Mouse (Mus musculus) liver, embryonic 11.5 days (tissue): Measurements from ENCODE around the gene Dctn3. TPM values are rescaled to one million over a fixed set of nuclear protein-coding genes. Genes with fewer than 3 reads are reported as not detected.
"Not testable (repeated sequence)": the region's sequence is repeated elsewhere in the genome, so short reads cannot be mapped to it uniquely, and the experiment has no call there.

Experiments
- ATAC-seq: fragments of 200-750 bp; cut with Nextera tagmentation; replicated peaks from 2 replicates; pipeline ENCODE4 v1.8.0; 2017; ENCODE audit warnings: moderate number of reproducible peaks, mild to moderate bottlenecking, moderate TSS enrichment, moderate library complexity; ENCODE audit not compliant: low FRiP score
- DNase-seq: peaks from one replicate; pipeline ENCODE4 v3.0.0-alpha.2; 2017; ENCODE audit warnings: low spot score
- H3K27ac ChIP-seq: fragments of 300-500 bp; sonication (generic); 2 replicates; pipeline ENCODE4 v1.5.1; 2014; ENCODE audit warnings: mild to moderate bottlenecking, low read depth, low read length, control low read depth
- H3K27me3 ChIP-seq: fragments of 300-500 bp; sonication (generic); replicated peaks from 2 replicates; pipeline ENCODE4 v1.6.1; 2014; ENCODE audit warnings: low read length, mixed read lengths; ENCODE audit not compliant: control insufficient read depth, insufficient read depth
- H3K36me3 ChIP-seq: fragments of 300-500 bp; sonication (generic); 2 replicates; pipeline ENCODE4 v1.6.1; 2014; ENCODE audit warnings: mild to moderate bottlenecking, low read length, moderate library complexity, mixed read lengths; ENCODE audit not compliant: control insufficient read depth, insufficient read depth
- H3K4me1 ChIP-seq: fragments of 300-500 bp; sonication (generic); replicated peaks from 2 replicates; pipeline ENCODE4 v1.6.1; 2014; ENCODE audit warnings: low read length, mixed read lengths; ENCODE audit not compliant: control insufficient read depth, insufficient read depth
- H3K4me2 ChIP-seq: fragments of 300-500 bp; sonication (generic); 2 replicates; pipeline ENCODE4 v1.6.1; 2014; ENCODE audit warnings: mild to moderate bottlenecking, control low read depth, moderate library complexity
- H3K4me3 ChIP-seq: fragments of 300-500 bp; sonication (generic); 2 replicates; pipeline ENCODE4 v1.5.1; 2014; ENCODE audit warnings: low read depth, low read length, control low read depth
- H3K9ac ChIP-seq: fragments of 300-500 bp; sonication (generic); 2 replicates; pipeline ENCODE4 v1.6.1; 2014; ENCODE audit warnings: low read depth, low read length, control low read depth
- H3K9me3 ChIP-seq: fragments of 300-500 bp; sonication (generic); 2 replicates; pipeline ENCODE4 v1.6.1; 2016; ENCODE audit warnings: low read length, inconsistent platforms, mixed read lengths; ENCODE audit not compliant: control insufficient read depth
- WGBS: fragments of 180-500 bp; shearing (Covaris S2); extraction: QIAGEN DNeasy Blood & Tissue Kit; methylation state at CpG from one replicate; pipeline ENCODE4 v1.1.7; 2014; 5-methylcytosine and 5-hydroxymethylcytosine counted together
- polyA plus RNA-seq: library from polyadenylated mRNA; unstranded; fragments of >200 nt; fragmentation: Nextera tagmentation; extraction: Ambion mirVana; gene quantifications from 2 replicates; pipeline ENCODE4 v1.2.1, GENCODE M21; 2014

Gene Dctn3
- polyA plus RNA-seq, 1 experiment from 2014 or later = 118 TPM

DNA sequence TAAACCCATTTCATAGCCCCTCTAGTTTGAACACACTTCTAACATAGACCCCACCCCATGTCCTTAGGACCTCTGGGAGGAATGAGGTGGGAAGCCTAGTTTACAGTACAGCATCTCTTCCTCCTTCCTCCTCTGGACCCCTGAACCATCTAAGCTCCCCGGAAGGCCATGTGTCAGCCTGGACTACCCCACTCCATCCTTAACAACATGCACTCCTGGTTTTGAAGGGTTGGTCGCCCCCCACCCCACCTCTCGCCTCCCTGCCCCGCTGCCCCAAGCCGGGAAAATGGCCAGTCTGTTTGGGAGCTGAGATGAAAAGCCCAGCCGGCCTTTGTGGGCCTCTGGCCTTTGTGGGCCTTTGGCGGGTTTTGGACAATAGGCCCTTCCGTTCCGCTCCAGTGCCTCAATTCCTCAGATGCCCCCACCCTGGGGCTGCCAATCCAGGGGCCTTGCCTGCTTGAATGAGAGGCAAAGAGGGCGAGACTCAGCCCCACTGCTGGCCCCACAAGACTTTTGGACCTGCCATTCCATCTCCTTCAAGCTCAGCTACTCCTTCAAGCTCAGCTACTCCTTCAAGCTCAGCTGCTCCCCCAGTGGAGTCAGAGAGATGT is 37.0 kb downstream of the Dctn3 start:
- not testable (repeated sequence) for H3K9ac ChIP-seq, H3K27ac ChIP-seq, H3K36me3 ChIP-seq, H3K4me2 ChIP-seq, DNase-seq, H3K9me3 ChIP-seq, ATAC-seq, H3K4me3 ChIP-seq, H3K4me1 ChIP-seq
- 60% methylated on average over 9 of the region's 10 CpGs for WGBS
- peaks cover 19% of the 10 kb centered on the region for H3K27me3 ChIP-seq

DNA sequence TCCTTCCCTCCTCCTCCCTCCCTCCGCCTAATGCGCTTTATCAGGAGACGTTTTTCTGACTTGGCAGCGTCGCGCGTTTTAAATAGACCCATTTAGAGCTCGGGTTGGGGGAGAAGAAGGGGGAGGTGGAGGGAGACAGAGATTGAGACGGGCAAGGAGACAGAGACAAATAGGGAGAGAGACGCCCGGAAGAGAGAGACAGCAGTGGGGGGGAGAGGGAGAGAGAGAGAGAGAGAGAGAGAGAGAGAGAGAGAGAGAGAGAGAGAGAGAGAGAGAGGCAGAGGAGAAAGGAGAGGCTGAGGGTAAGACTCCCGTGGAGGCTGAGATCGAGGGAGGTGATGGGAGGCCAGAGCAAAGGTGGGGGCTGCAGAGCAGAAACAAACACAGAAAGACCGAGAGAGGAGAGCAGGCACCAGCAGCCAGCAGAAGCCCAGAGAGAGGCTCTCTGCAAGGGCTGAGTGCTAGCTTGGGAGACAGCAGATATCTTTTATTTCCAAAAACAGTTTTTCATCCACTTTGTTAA is 38.0 kb downstream of the Dctn3 start:
- not testable (repeated sequence) for H3K27ac ChIP-seq, H3K9ac ChIP-seq, H3K4me1 ChIP-seq, ATAC-seq, H3K36me3 ChIP-seq, DNase-seq, H3K4me2 ChIP-seq, H3K4me3 ChIP-seq, H3K9me3 ChIP-seq
- peaks cover 21% of the 10 kb centered on the region for H3K27me3 ChIP-seq
- WGBS = 5% methylated on average over 12 of the region's 14 CpGs

DNA sequence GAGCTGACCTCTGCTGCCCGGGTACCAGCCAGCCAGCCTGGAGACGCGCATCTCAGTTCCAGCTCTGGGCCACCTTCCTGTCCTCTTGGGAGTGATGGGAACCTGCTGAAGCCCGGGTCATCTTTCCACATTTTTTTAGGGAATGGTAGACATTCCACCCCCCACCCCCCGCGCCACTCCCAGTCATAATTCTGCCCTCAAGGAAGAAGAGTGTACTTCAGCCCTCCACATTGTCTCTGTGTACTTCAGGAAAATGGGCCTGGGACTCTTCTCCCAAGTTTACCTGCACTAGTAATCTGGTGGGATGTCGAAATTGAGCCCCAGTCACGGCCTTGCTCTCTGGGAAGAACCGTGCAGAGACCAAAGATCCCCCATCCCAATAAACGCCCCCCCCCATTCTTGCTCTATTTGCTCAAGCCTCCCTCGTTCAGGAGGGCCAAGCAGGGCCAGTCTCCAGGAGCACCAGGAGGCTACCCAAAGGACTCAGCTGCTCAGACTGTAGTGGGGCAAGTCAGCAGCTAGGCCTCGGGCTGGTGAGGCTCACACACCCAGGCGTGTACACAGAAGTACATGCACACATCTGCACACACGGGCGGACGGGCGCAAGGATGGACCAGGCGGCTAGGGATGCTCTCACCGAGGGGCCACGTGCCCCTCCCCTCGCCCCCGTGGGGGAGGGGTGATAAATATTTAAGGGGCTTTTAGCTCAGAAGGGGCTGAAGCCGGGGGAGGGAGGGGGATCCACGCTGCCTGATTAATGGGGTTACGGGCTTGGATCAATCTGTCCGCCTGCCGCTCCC is 38.6 kb downstream of the Dctn3 start:
- not testable (repeated sequence) for DNase-seq, H3K4me1 ChIP-seq, H3K4me2 ChIP-seq, H3K36me3 ChIP-seq, H3K9me3 ChIP-seq, H3K9ac ChIP-seq, H3K4me3 ChIP-seq, H3K27ac ChIP-seq
- ATAC-seq = peak; percentile 4; the same call in 1 of the 2 replicates
- H3K27me3 ChIP-seq = peaks cover 25% of the 10 kb centered on the region
- WGBS = 4% methylated on average over 21 of the region's 27 CpGs

DNA sequence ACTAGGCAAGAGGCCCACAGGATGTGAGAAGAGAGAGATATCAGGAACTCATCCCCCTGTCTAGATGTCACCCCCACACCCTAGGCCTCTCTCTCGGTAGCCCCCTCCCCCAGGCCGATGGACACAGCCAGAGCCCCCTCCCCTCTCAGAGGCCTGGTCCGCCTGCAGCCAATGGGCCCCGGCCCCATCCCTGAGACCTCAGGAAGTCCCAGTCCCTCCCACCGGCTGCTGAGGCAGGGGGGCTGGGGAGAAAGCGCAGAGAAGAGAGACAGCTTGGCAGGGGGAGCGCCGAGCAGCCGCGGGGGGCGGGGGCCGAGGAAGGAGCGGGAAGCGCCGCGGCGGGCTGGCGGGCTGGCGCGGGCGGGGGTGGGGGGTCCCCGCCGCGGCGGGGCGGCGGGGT is 39.7 kb downstream of the Dctn3 start:
- H3K4me2 ChIP-seq, DNase-seq, H3K9me3 ChIP-seq, H3K4me3 ChIP-seq, H3K36me3 ChIP-seq, H3K27ac ChIP-seq, H3K9ac ChIP-seq, H3K4me1 ChIP-seq: not testable (repeated sequence)
- peaks cover 25% of the 10 kb centered on the region for H3K27me3 ChIP-seq
- 0 out of 2 replicates have a peak, but pooled peaks have one; percentile 29 for ATAC-seq
- 0% methylated on average over 5 of the region's 27 CpGs for WGBS

DNA sequence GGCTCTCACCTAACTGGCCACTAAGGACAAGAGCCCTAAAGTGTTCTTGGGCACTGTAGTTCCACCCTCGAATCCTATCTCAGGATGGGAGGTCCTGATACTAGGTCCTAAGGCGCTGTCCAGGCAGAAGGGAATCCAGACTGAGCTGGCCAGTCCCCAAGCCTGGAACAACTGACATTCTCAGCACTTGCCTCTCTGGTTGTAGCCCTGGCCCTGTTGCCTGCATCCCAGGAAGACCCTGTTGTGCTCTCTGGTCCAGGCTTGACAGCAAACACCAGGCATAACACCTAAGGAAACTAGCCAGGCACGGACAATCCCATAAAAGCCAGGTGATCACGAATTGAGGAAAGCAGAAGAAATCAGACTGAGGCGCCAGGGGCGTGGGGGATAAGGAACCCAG is 40.2 kb downstream of the Dctn3 start:
- Histone ChIP-seq H3K27me3 (peaks cover 25% of the 10 kb centered on the region), H3K9me3 (no peaks in the 10 kb centered on the region), H3K4me1 (peaks cover 9% of the 10 kb centered on the region), H3K4me3 (no peak overlapping the region), H3K27ac (peak overlapping the region; percentile 26), H3K9ac (no peak overlapping the region), H3K36me3 (no peaks in the 10 kb centered on the region), H3K4me2 (no peak overlapping the region)
- DNase-seq (no peak), ATAC-seq (no peak)
- 16% methylated on average over 6 of the region's 6 CpGs for WGBS

DNA sequence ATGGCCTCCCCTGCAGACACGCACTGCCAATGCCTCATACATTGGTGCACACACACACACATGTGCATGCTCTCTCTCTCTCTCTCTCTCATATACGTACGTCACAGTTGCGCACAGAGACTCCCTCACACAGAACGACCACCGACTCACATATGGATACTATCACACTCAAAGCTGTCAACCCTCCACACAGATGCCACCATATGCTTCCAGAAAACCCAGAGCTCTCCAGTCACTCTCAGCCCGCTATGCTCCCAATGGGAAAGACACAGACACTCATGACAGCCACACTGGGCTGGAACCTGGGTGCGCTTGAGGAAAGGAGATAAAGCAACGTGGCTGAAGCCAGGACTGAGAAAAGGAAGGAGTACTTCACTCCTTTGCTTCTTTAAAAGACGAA is 41.0 kb downstream of the Dctn3 start:
- Histone ChIP-seq H3K27me3 (peaks cover 26% of the 10 kb centered on the region), H3K9me3 (no peaks in the 10 kb centered on the region), H3K4me1 (peaks cover 9% of the 10 kb centered on the region), H3K9ac (no peak overlapping the region), H3K36me3 (no peaks in the 10 kb centered on the region), H3K27ac (no peak overlapping the region), H3K4me2 (no peak overlapping the region), H3K4me3 (no peak overlapping the region)
- ATAC-seq (no peak), DNase-seq (no peak)
- 67% methylated on average over 10 of the region's 10 CpGs for WGBS

DNA sequence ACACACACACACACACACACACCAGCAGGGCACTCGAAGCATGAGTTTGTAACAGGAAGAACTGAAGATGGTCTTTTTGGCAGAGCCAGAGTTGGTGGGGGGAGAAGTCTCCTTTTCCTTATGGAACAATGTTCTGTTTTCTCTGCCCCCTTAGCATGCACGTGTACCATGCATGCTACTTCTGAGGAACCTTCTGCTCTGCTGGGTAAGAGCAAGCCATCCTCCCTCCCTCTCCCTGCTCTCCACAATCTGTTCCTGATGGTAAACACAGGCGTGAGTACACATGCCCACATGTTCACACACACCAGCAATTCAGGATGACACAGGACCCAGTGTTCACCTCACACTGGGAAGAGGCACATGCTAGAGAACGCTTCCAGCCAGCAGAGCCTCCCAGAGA is 41.8 kb downstream of the Dctn3 start:
- Histone ChIP-seq H3K27ac (no peak overlapping the region), H3K36me3 (no peaks in the 10 kb centered on the region), H3K4me3 (no peak overlapping the region), H3K4me1 (peaks cover 13% of the 10 kb centered on the region), H3K4me2 (no peak overlapping the region), H3K9ac (no peak overlapping the region), H3K9me3 (no peaks in the 10 kb centered on the region), H3K27me3 (peaks cover 31% of the 10 kb centered on the region)
- DNase-seq = no peak
- 65% methylated on average over 4 of the region's 4 CpGs for WGBS
- no peak for ATAC-seq

DNA sequence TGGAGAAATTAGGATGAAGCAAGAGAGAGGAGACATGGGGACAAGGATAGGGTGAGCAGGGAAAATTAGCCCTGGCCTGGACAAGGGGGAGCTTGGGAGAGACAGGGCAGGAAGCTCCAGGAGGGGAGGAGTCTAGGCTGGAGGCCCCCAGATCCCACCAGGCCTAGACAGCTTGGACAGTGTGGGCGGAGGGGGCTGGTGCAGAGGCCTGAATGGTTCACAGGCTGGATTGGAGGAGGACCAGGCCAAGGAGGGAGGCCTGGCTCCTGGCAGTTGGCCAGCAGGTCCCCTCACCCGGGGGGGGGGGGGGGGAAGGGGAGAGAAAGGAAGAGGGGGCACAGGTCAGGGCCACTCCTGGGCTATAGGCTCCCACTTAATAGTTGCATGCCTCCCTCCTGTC is 43.7 kb downstream of the Dctn3 start:
- Histone ChIP-seq H3K27me3 (peaks cover 37% of the 10 kb centered on the region), H3K9me3 (no peaks in the 10 kb centered on the region), H3K4me1 (peaks cover 16% of the 10 kb centered on the region), H3K36me3 (no peaks in the 10 kb centered on the region), H3K4me3 (no peak overlapping the region), H3K4me2 (no peak overlapping the region), H3K9ac (no peak overlapping the region), H3K27ac (peak overlapping the region; percentile 34; the same call in 1 of the 2 replicates)
- 57% methylated on average over 2 of the region's 2 CpGs for WGBS
- DNase-seq (no peak), ATAC-seq (no peak)
